In genomic region chr5:24842274-24843102, GRCm38 (mm10) we compare ENCODE assay signal across 7 mouse cellular contexts. TPM values are rescaled to one million over a fixed set of nuclear protein-coding genes. Genes with fewer than 3 reads are reported as not detected.
A peak's percentile ranks its signal among the peaks of the same experiment; 100 is the strongest.
DNase-seq lines count a peak whose midpoint lies in the region; ATAC-seq and TF ChIP-seq lines count a peak whose summit lies in the region.

Rheb (minus strand) TSS chr5:24842624.

- H3K36me3 ChIP-seq in embryonic facial prominence, embryonic 10.5 days (replicated peaks), result 0 out of 2 replicates have a peak, but pooled peaks cover 4% of the 10 kb centered on the region
- H3K36me3 ChIP-seq in intestine, postnatal 0 days (ENCODE audit: control insufficient read depth, insufficient read depth), result no peaks in the 10 kb centered on the region
- no peaks in the 10 kb centered on the region for H3K36me3 ChIP-seq in midbrain, embryonic 12.5 days
- H3K36me3 ChIP-seq in small intestine, adult 2 months (ENCODE audit: control insufficient read depth, insufficient read depth, low read length), result no peaks in the 10 kb centered on the region

- intact Hi-C loops in left cerebral cortex, postnatal 4 days (cut with DNase I), result no loop called here

- ATAC-seq in intestine, postnatal 0 days, result peak; percentile 97
- ATAC-seq in midbrain, embryonic 12.5 days (ENCODE audit: low FRiP score, low read depth), result peak; percentile 97

- H3K9me3 ChIP-seq in embryonic facial prominence, embryonic 10.5 days, result no peaks in the 10 kb centered on the region
- no peaks in the 10 kb centered on the region for H3K9me3 ChIP-seq in intestine, postnatal 0 days (ENCODE audit: control insufficient read depth)
- no peaks in the 10 kb centered on the region for H3K9me3 ChIP-seq in midbrain, embryonic 12.5 days

- H3K27me3 ChIP-seq in embryonic facial prominence, embryonic 10.5 days (replicated peaks; ENCODE audit: low read depth, poor library complexity, severe bottlenecking), result no peaks in the 10 kb centered on the region
- H3K27me3 ChIP-seq in intestine, postnatal 0 days (replicated peaks; ENCODE audit: control insufficient read depth, insufficient read depth, low read length), result no peaks in the 10 kb centered on the region
- H3K27me3 ChIP-seq in midbrain, embryonic 12.5 days, result no peaks in the 10 kb centered on the region
- no peaks in the 10 kb centered on the region for H3K27me3 ChIP-seq in small intestine, adult 2 months (ENCODE audit: control insufficient read depth, insufficient read depth, low read length)

- peaks cover 28% of the 10 kb centered on the region for H3K4me1 ChIP-seq in embryonic facial prominence, embryonic 10.5 days
- H3K4me1 ChIP-seq in intestine, postnatal 0 days (replicated peaks; ENCODE audit: control insufficient read depth, insufficient read depth, low read length), result 0 out of 2 replicates have a peak, but pooled peaks cover 7% of the 10 kb centered on the region
- peaks cover 27% of the 10 kb centered on the region for H3K4me1 ChIP-seq in midbrain, embryonic 12.5 days
- peaks cover 10% of the 10 kb centered on the region for H3K4me1 ChIP-seq in small intestine, adult 2 months (ENCODE audit: control insufficient read depth, insufficient read depth, insufficient read length, low read length)

- TF ChIP-seq CTCF in intestine, postnatal 0 days (IDR thresholded peaks at IDR 0.05; ENCODE audit: low read depth), result no peak
- no peak for TF ChIP-seq CTCF in small intestine, adult 2 months (IDR thresholded peaks at IDR 0.05; ENCODE audit: extremely low read depth, insufficient read length, insufficient replicate concordance, low read depth, low read length)

- under 1% methylated on average over 92 of the region's 92 CpGs for WGBS in embryonic facial prominence, embryonic 10.5 days
- WGBS in intestine, postnatal 0 days, result under 1% methylated on average over 92 of the region's 92 CpGs
- WGBS in midbrain, embryonic 12.5 days, result 1% methylated on average over 91 of the region's 92 CpGs
- under 1% methylated on average over 91 of the region's 92 CpGs for WGBS in small intestine, adult 2 months

- peak within 1 kb of the TSS; percentile 96 for H3K4me3 ChIP-seq in embryonic facial prominence, embryonic 10.5 days
- peak within 1 kb of the TSS; percentile 87 for H3K4me3 ChIP-seq in intestine, postnatal 0 days (ENCODE audit: low read depth, low read length)
- H3K4me3 ChIP-seq in midbrain, embryonic 12.5 days, result peak within 1 kb of the TSS; percentile 95
- H3K4me3 ChIP-seq in small intestine, adult 2 months (ENCODE audit: low read depth, low read length), result peak within 1 kb of the TSS; percentile 99

- DNase-seq in adrenal gland, postnatal 10 days, result peak; percentile 98
- peak; percentile 99 for DNase-seq in embryonic facial prominence, embryonic 10.5 days (ENCODE audit: low spot score)
- DNase-seq in gonadal fat pad, adult 2 months (ENCODE audit: low read depth), result peak; percentile 86
- peak; percentile 99 for DNase-seq in left cerebral cortex, postnatal 4 days

- H3K27ac ChIP-seq in embryonic facial prominence, embryonic 10.5 days (replicated peaks), result peak within 1 kb of the TSS; percentile 98
- H3K27ac ChIP-seq in intestine, postnatal 0 days (ENCODE audit: low read depth, low read length), result peak within 1 kb of the TSS; percentile 99
- H3K27ac ChIP-seq in midbrain, embryonic 12.5 days (replicated peaks), result peak within 1 kb of the TSS; percentile 98
- H3K27ac ChIP-seq in small intestine, adult 2 months (ENCODE audit: insufficient read depth, low read depth, low read length), result peak within 1 kb of the TSS; percentile 99

- H3K9ac ChIP-seq in intestine, postnatal 0 days (ENCODE audit: low read depth, low read length), result peak within 1 kb of the TSS; percentile 92
- H3K9ac ChIP-seq in midbrain, embryonic 12.5 days (replicated peaks), result peak within 1 kb of the TSS; percentile 96

- peak; percentile 49 for TF ChIP-seq POLR2A in small intestine, adult 2 months (IDR thresholded peaks at IDR 0.05; ENCODE audit: low read depth, low read length)

- H3K4me2 ChIP-seq in intestine, postnatal 0 days (replicated peaks; ENCODE audit: low read depth), result peak within 1 kb of the TSS; percentile 74
- H3K4me2 ChIP-seq in midbrain, embryonic 12.5 days (replicated peaks), result peak within 1 kb of the TSS; percentile 87

RNA-seq across cellular contexts. Expression of gene Rheb, which starts in this region (rescaled TPM):
- total RNA-seq in adrenal gland, postnatal 10 days (2021), result 10 to 100 TPM; 76.7 to 76.9 TPM
- polyA plus RNA-seq in embryonic facial prominence, embryonic 10.5 days (2016; fragmentation: Nextera tagmentation; extraction: Ambion mirVana), result 169 and 178 TPM in 2 replicates
- 31.9 and 37.4 TPM in 2 replicates for polyA plus RNA-seq in gonadal fat pad, adult 2 months (2012; rRNA removed)
- 147 and 151 TPM in 2 replicates for polyA plus RNA-seq in intestine, postnatal 0 days (2015; fragmentation: Nextera tagmentation; extraction: Ambion mirVana)
- 100 to 1,000 TPM; 112 to 127 TPM for total RNA-seq in left cerebral cortex, postnatal 4 days (2021)
- polyA plus RNA-seq in midbrain, embryonic 12.5 days (2016; fragmentation: Nextera tagmentation; extraction: Ambion mirVana), result 181 and 189 TPM in 2 replicates
- polyA plus RNA-seq in small intestine, adult 2 months (2012; rRNA removed), result 10.7 and 17.3 TPM in 2 replicates

Comparison
In these comparisons a context has a peak if more than half of its experiments do, and no peak if none do; other contexts are left out.
1. Peak in every context shown above with its lines: DNase-seq, ATAC-seq, H3K4me3 ChIP-seq and H3K27ac ChIP-seq.